Mouse (Mus musculus) heart, adult 2 months (tissue): Measurements from ENCODE around the gene Stra6. TPM values are rescaled to one million over a fixed set of nuclear protein-coding genes. Genes with fewer than 3 reads are reported as not detected.

ENCODE experiments used
- DNase-seq, 2 experiments: peaks; one replicate each; pipeline ENCODE4 v3.0.0; 2021
- H3K27ac ChIP-seq: fragments of 200-600 bp; 2 replicates; pipeline ENCODE4 v1.8.1; 2022
- H3K27me3 ChIP-seq: fragments of 200-500 bp; 2 replicates; pipeline ENCODE4 v1.6.1; 2012; ENCODE audit warnings: mild to moderate bottlenecking, low read length, inconsistent platforms, mixed read lengths; ENCODE audit not compliant: control insufficient read depth, insufficient read depth
- H3K36me3 ChIP-seq: fragments of 200-500 bp; 2 replicates; pipeline ENCODE4 v1.6.1; 2012; ENCODE audit warnings: low read length, inconsistent platforms; ENCODE audit not compliant: control insufficient read depth, insufficient read depth
- H3K4me1 ChIP-seq: fragments of 200-500 bp; 2 replicates; pipeline ENCODE4 v1.6.1; 2011; ENCODE audit warnings: low read length; ENCODE audit not compliant: control insufficient read depth, insufficient read depth
- H3K4me3 ChIP-seq: fragments of 200-600 bp; 2 replicates; pipeline ENCODE4 v1.8.1; 2022
- H3K79me2 ChIP-seq: fragments of 200-500 bp; replicated peaks from 2 replicates; pipeline ENCODE4 v1.6.1; 2012; ENCODE audit warnings: mild to moderate bottlenecking, inconsistent platforms, low read length, moderate library complexity, mixed read lengths; ENCODE audit not compliant: control insufficient read depth, insufficient read depth
- H3K9ac ChIP-seq: fragments of 200-500 bp; 2 replicates; pipeline ENCODE4 v1.6.1; 2012; ENCODE audit warnings: low read depth, mild to moderate bottlenecking, control low read depth, inconsistent platforms, low read length, mixed read lengths
- CTCF ChIP-seq: fragments of 200-600 bp; IDR thresholded peaks from 2 replicates; pipeline ENCODE4 v1.8.1; 2022; ENCODE audit warnings: antibody characterized with exemption, mild to moderate bottlenecking, moderate library complexity
- EP300 ChIP-seq: fragments of 200-500 bp; IDR thresholded peaks from 2 replicates; pipeline ENCODE4 v1.6.1; 2011; ENCODE audit warnings: low read depth, low read length, control low read depth; ENCODE audit not compliant: insufficient read depth
- POLR2A ChIP-seq: fragments of 200-500 bp; IDR thresholded peaks from 2 replicates; pipeline ENCODE4 v1.6.1; 2011; ENCODE audit warnings: mild to moderate bottlenecking, low read depth, low read length, control low read depth; ENCODE audit not compliant: insufficient read depth
- WGBS: fragments of 180-500 bp; shearing (Covaris S2); methylation state at CpG from one replicate; pipeline ENCODE4 v1.1.7; 2018; 5-methylcytosine and 5-hydroxymethylcytosine counted together
- intact Hi-C: fragments of 180-260 bp; cut with DNase I; formaldehyde crosslinking; loops from one replicate; pipeline ENCODE4 v1.15.1; 2025
- polyA plus RNA-seq: library from polyadenylated mRNA; depleted of rRNA; stranded (reverse); fragments of >200 nt; gene quantifications from 2 replicates; pipeline ENCODE4 v1.2.3, GENCODE M21; 2012
- total RNA-seq, 2 experiments: library from RNA; stranded (reverse); gene quantifications; 2 replicates each; pipeline ENCODE4 v1.2.3; 2021

The Stra6 gene
- total and polyA plus RNA-seq, 3 experiments: 0.34 to 0.68 (median 0.65) TPM

- intact Hi-C loops: no loop called here
- Histone ChIP-seq H3K36me3 (no peaks in the 10 kb centered on the region), H3K9ac (no peak overlapping the region), H3K4me3 (no peak overlapping the region), H3K4me1 (no peaks in the 10 kb centered on the region), H3K27ac (no peak overlapping the region), H3K79me2 (no peaks in the 10 kb centered on the region), H3K27me3 (no peaks in the 10 kb centered on the region)
- no peak for DNase-seq
- WGBS: 33% methylated on average over 5 of the region's 5 CpGs
- TF ChIP-seq POLR2A: no peak
- no peak for TF ChIP-seq EP300
- no peak for TF ChIP-seq CTCF
Measured at GRCm38 (mm10) chr9:58174818-58175251, 111.2 kb downstream of the Stra6 start.

- Histone ChIP-seq H3K79me2 (no peaks in the 10 kb centered on the region), H3K4me3 (no peak overlapping the region), H3K9ac (no peak overlapping the region), H3K4me1 (no peaks in the 10 kb centered on the region), H3K27me3 (no peaks in the 10 kb centered on the region), H3K36me3 (no peaks in the 10 kb centered on the region), H3K27ac (no peak overlapping the region)
- no peak for DNase-seq
- no peak for TF ChIP-seq CTCF
- no peak for TF ChIP-seq POLR2A
- TF ChIP-seq EP300: no peak
- intact Hi-C loops: no loop called here
- 58% methylated on average over 5 of the region's 5 CpGs for WGBS
Measured at GRCm38 (mm10) chr9:58175745-58176487, 112.3 kb downstream of the Stra6 start.

- no peak overlapping the region for H3K27ac ChIP-seq
- DNase-seq: no peak
- no peak overlapping the region for H3K9ac ChIP-seq
- WGBS: 71% methylated on average over 4 of the region's 4 CpGs
- TF ChIP-seq POLR2A (no peak), EP300 (no peak), CTCF (no peak)
- H3K79me2 ChIP-seq: no peaks in the 10 kb centered on the region
- no peak overlapping the region for H3K4me3 ChIP-seq
- H3K36me3 ChIP-seq: no peaks in the 10 kb centered on the region
- intact Hi-C loops: no loop called here
- no peaks in the 10 kb centered on the region for H3K4me1 ChIP-seq
- no peaks in the 10 kb centered on the region for H3K27me3 ChIP-seq
Measured at GRCm38 (mm10) chr9:58177165-58177564, 113.6 kb downstream of the Stra6 start.

GRCm38 (mm10) chr9:58179390-58179789, 115.8 kb downstream of the Stra6 start:
- H3K27me3 ChIP-seq: no peaks in the 10 kb centered on the region
- H3K4me1 ChIP-seq: no peaks in the 10 kb centered on the region
- no peaks in the 10 kb centered on the region for H3K79me2 ChIP-seq
- no peak overlapping the region for H3K27ac ChIP-seq
- H3K4me3 ChIP-seq: no peak overlapping the region
- 93% methylated on average over 2 of the region's 2 CpGs for WGBS
- no peak for TF ChIP-seq EP300
- no peak for TF ChIP-seq CTCF
- TF ChIP-seq POLR2A: no peak
- intact Hi-C loops: no loop called here
- no peaks in the 10 kb centered on the region for H3K36me3 ChIP-seq
- no peak overlapping the region for H3K9ac ChIP-seq
- no peak for DNase-seq

GRCm38 (mm10) chr9:58184456-58184855, 120.9 kb downstream of the Stra6 start:
- WGBS: 80% methylated on average over 6 of the region's 6 CpGs
- DNase-seq: no peak
- intact Hi-C loops: no loop called here
- Histone ChIP-seq H3K4me3 (no peak overlapping the region), H3K27ac (no peak overlapping the region), H3K9ac (no peak overlapping the region), H3K79me2 (no peaks in the 10 kb centered on the region), H3K36me3 (no peaks in the 10 kb centered on the region), H3K27me3 (0 out of 2 replicates have a peak, but pooled peaks cover 1% of the 10 kb centered on the region), H3K4me1 (no peaks in the 10 kb centered on the region)
- TF ChIP-seq POLR2A (no peak), EP300 (no peak), CTCF (no peak)

- no peak for TF ChIP-seq POLR2A
- no peak for TF ChIP-seq CTCF
- TF ChIP-seq EP300: no peak
- H3K27ac ChIP-seq: no peak overlapping the region
- intact Hi-C loops: no loop called here
- H3K4me1 ChIP-seq: no peaks in the 10 kb centered on the region
- no peak overlapping the region for H3K4me3 ChIP-seq
- H3K36me3 ChIP-seq: no peaks in the 10 kb centered on the region
- H3K27me3 ChIP-seq: peaks cover 19% of the 10 kb centered on the region
- H3K79me2 ChIP-seq: no peaks in the 10 kb centered on the region
- WGBS: 64% methylated on average over 9 of the region's 9 CpGs
- no peak overlapping the region for H3K9ac ChIP-seq
- no peak for DNase-seq
Measured at GRCm38 (mm10) chr9:58194222-58194621, 130.6 kb downstream of the Stra6 start.
